Mouse (Mus musculus) heart, adult 2 months (tissue): ENCODE measurements around the gene Plpp3. TPM values are rescaled to one million over a fixed set of nuclear protein-coding genes. Genes with fewer than 3 reads are reported as not detected.

Experiments used
- DNase-seq, 2 experiments: peaks; one replicate each; pipeline ENCODE4 v3.0.0; 2021
- H3K27ac ChIP-seq: fragments of 200-600 bp; 2 replicates; pipeline ENCODE4 v1.8.1; 2022
- H3K27me3 ChIP-seq: fragments of 200-500 bp; 2 replicates; pipeline ENCODE4 v1.6.1; 2012; ENCODE audit warnings: mild to moderate bottlenecking, low read length, inconsistent platforms, mixed read lengths; ENCODE audit not compliant: control insufficient read depth, insufficient read depth
- H3K36me3 ChIP-seq: fragments of 200-500 bp; 2 replicates; pipeline ENCODE4 v1.6.1; 2012; ENCODE audit warnings: low read length, inconsistent platforms; ENCODE audit not compliant: control insufficient read depth, insufficient read depth
- H3K4me1 ChIP-seq: fragments of 200-500 bp; 2 replicates; pipeline ENCODE4 v1.6.1; 2011; ENCODE audit warnings: low read length; ENCODE audit not compliant: control insufficient read depth, insufficient read depth
- H3K4me3 ChIP-seq: fragments of 200-600 bp; 2 replicates; pipeline ENCODE4 v1.8.1; 2022
- H3K79me2 ChIP-seq: fragments of 200-500 bp; replicated peaks from 2 replicates; pipeline ENCODE4 v1.6.1; 2012; ENCODE audit warnings: mild to moderate bottlenecking, inconsistent platforms, low read length, moderate library complexity, mixed read lengths; ENCODE audit not compliant: control insufficient read depth, insufficient read depth
- H3K9ac ChIP-seq: fragments of 200-500 bp; 2 replicates; pipeline ENCODE4 v1.6.1; 2012; ENCODE audit warnings: low read depth, mild to moderate bottlenecking, control low read depth, inconsistent platforms, low read length, mixed read lengths
- CTCF ChIP-seq: fragments of 200-600 bp; IDR thresholded peaks from 2 replicates; pipeline ENCODE4 v1.8.1; 2022; ENCODE audit warnings: antibody characterized with exemption, mild to moderate bottlenecking, moderate library complexity
- EP300 ChIP-seq: fragments of 200-500 bp; IDR thresholded peaks from 2 replicates; pipeline ENCODE4 v1.6.1; 2011; ENCODE audit warnings: low read depth, low read length, control low read depth; ENCODE audit not compliant: insufficient read depth
- POLR2A ChIP-seq: fragments of 200-500 bp; IDR thresholded peaks from 2 replicates; pipeline ENCODE4 v1.6.1; 2011; ENCODE audit warnings: mild to moderate bottlenecking, low read depth, low read length, control low read depth; ENCODE audit not compliant: insufficient read depth
- WGBS: fragments of 180-500 bp; shearing (Covaris S2); methylation state at CpG from one replicate; pipeline ENCODE4 v1.1.7; 2018; 5-methylcytosine and 5-hydroxymethylcytosine counted together
- intact Hi-C: fragments of 180-260 bp; cut with DNase I; formaldehyde crosslinking; loops from one replicate; pipeline ENCODE4 v1.15.1; 2025
- polyA plus RNA-seq: library from polyadenylated mRNA; depleted of rRNA; stranded (reverse); fragments of >200 nt; gene quantifications from 2 replicates; pipeline ENCODE4 v1.2.3, GENCODE M21; 2012; rRNA removed
- total RNA-seq, 2 experiments: library from RNA; stranded (reverse); gene quantifications; 2 replicates each; pipeline ENCODE4 v1.2.3; 2021

Gene Plpp3
- total and polyA plus RNA-seq, 3 experiments: 64.8 to 76.9 (median 74.0) TPM

DNA sequence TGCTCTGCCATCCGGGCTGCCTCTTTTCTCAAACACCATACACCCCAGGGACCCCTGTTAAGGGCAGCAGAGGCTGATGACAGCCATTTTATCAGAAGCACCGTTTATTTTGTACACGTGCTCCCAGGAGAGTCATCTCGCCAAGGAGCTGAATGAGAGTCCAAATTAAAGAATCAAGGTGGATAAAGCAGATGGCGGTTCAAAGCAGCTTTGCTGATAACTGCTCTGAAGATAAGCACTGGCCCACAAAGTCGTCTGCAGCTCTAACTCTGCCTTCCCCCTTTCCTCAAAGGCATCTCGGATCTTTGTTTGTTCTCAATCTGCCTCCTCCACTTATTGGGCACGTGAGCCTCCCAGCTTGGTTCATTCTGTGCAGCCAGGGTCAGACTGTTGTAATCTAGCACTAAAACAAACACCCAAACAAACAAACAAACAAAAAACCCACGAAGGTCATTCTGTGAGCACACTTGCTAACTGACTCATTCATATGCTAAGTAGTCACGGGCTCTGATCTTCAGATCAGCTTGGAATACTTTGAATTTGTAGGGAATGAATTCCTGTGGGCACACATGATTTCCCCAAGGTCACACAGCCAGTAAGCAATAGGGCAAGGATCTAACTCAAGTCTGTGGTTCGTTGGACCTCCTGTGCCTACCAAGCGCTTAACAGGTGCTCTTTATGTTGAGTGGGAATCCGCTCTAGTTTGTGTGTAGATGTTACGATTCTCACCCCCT lies 119.1 kb downstream of the Plpp3 start:
- TF ChIP-seq CTCF: no peak
- no peak for TF ChIP-seq EP300
- no peak for TF ChIP-seq POLR2A
- WGBS: 61% methylated on average over 14 of the region's 14 CpGs
- no peaks in the 10 kb centered on the region for H3K79me2 ChIP-seq
- H3K9ac ChIP-seq: no peak overlapping the region
- intact Hi-C loops: loop anchor here (10.0 kb wide), 1 partner anchor 909 kb away; no protein-coding TSS in a partner anchor
- H3K27me3 ChIP-seq: no peaks in the 10 kb centered on the region
- peak overlapping the region; percentile 12 for H3K27ac ChIP-seq
- no peaks in the 10 kb centered on the region for H3K36me3 ChIP-seq
- no peak overlapping the region for H3K4me3 ChIP-seq
- H3K4me1 ChIP-seq: peaks cover 8% of the 10 kb centered on the region
- no peak for DNase-seq

DNA sequence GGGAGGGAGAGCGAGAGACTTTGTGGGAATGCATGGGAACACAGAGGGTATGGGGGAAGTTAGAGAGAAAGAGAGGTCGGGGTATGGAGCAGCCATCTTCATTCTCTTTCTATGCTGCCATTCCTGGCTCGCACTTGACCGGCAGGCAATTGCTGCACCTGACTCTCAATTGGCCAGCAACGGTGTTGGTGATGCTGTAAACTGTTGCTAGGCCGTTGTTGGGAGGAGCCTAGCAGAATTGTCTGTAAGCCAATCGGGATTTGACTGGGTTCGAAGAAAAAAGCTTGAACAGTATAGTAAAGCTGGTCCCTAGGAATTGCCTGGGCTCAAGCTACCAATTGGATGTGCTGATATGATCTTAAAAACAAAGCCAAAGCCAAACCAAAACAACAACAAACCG lies 121.0 kb downstream of the Plpp3 start:
- peaks cover 9% of the 10 kb centered on the region for H3K4me1 ChIP-seq
- TF ChIP-seq CTCF (no peak), POLR2A (no peak), EP300 (no peak)
- 64% methylated on average over 9 of the region's 9 CpGs for WGBS
- peak overlapping the region; percentile 87 for H3K27ac ChIP-seq
- H3K9ac ChIP-seq: no peak overlapping the region
- no peaks in the 10 kb centered on the region for H3K36me3 ChIP-seq
- intact Hi-C loops: loop anchor here (10.0 kb wide), 1 partner anchor 907 kb away; no protein-coding TSS in a partner anchor
- H3K27me3 ChIP-seq: no peaks in the 10 kb centered on the region
- no peak overlapping the region for H3K4me3 ChIP-seq
- H3K79me2 ChIP-seq: no peaks in the 10 kb centered on the region
- DNase-seq: no peak

- Histone ChIP-seq H3K4me1 (peaks cover 9% of the 10 kb centered on the region), H3K27ac (peak overlapping the region; percentile 87), H3K4me3 (peak overlapping the region; percentile 13; the same call in 1 of the 2 replicates), H3K36me3 (no peaks in the 10 kb centered on the region), H3K79me2 (no peaks in the 10 kb centered on the region), H3K27me3 (no peaks in the 10 kb centered on the region), H3K9ac (no peak overlapping the region)
- WGBS: 55% methylated on average over 15 of the region's 15 CpGs
- TF ChIP-seq CTCF (no peak), POLR2A (peak; percentile 55; the same call in 1 of the 2 replicates), EP300 (peak; percentile 96)
- DNase-seq: peak; percentile 64 to 83
- intact Hi-C loops: loop anchor here (1.0 to 10.0 kb wide), 2 partner anchors 86 to 906 kb away; no protein-coding TSS in a partner anchor
Measured at GRCm38 (mm10) chr4:105278571-105279410, 121.6 kb downstream of the Plpp3 start.

GRCm38 (mm10) chr4:105279806-105280205 lies 122.7 kb downstream of the Plpp3 start:
- intact Hi-C loops: loop anchor here (1.0 to 10.0 kb wide), 2 partner anchors 84 to 905 kb away; no protein-coding TSS in a partner anchor
- Histone ChIP-seq H3K79me2 (no peaks in the 10 kb centered on the region), H3K36me3 (no peaks in the 10 kb centered on the region), H3K4me3 (no peak overlapping the region), H3K27ac (peak overlapping the region; percentile 87), H3K4me1 (peaks cover 9% of the 10 kb centered on the region), H3K27me3 (no peaks in the 10 kb centered on the region), H3K9ac (no peak overlapping the region)
- peak in 1 of 2 experiments; percentile 48 for DNase-seq
- TF ChIP-seq POLR2A: no peak
- no peak for TF ChIP-seq CTCF
- TF ChIP-seq EP300: no peak
- WGBS: 64% methylated on average over 4 of the region's 4 CpGs

DNA sequence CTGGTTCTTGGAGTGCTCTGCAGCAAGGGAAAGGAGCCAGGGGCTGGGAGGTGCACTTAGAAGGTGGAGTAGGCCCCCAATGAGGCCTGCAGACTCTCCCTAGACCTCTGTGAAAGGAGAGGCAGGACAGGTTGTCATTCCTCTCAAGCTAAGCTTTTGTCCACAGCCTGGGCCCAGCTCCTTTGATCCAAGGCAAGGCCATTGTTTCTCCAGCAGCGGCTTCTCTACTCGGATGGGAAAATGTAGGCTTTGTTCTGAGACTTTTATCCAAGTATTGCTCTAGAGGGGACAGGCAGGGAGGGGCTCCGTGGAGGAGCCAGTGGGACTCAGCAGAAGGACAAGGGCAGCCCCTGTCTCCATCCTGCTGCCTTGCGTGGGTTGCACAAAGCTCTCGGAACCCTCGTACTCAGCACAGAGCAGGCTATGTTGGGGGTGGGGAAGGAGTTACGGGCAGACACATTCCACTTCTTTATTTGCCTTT lies 124.6 kb downstream of the Plpp3 start:
- intact Hi-C loops: no loop called here
- H3K4me1 ChIP-seq: peaks cover 9% of the 10 kb centered on the region
- H3K27me3 ChIP-seq: no peaks in the 10 kb centered on the region
- WGBS: 62% methylated on average over 7 of the region's 7 CpGs
- DNase-seq: no peak
- H3K79me2 ChIP-seq: no peaks in the 10 kb centered on the region
- TF ChIP-seq CTCF (no peak), EP300 (no peak), POLR2A (no peak)
- no peak overlapping the region for H3K4me3 ChIP-seq
- peak overlapping the region; percentile 57 for H3K27ac ChIP-seq
- H3K9ac ChIP-seq: no peak overlapping the region
- H3K36me3 ChIP-seq: no peaks in the 10 kb centered on the region

Other genes starting within 250 kb of the Plpp3 start
- gene Fyb2, start 243.9 kb upstream of the Plpp3 start, total RNA-seq: not detected
- gene Fyb2, start 243.9 kb upstream of the Plpp3 start, polyA plus RNA-seq: not detected in 2 replicates
- 10 to 100 TPM; 76.5 to 84.3 TPM for gene Prkaa2, start 47.5 kb upstream of the Plpp3 start, total RNA-seq
- gene Prkaa2, start 47.5 kb upstream of the Plpp3 start, polyA plus RNA-seq: 21.6 and 48.2 TPM in 2 replicates